16 mouse cellular contexts compared by ENCODE assay signal in genomic region chr3:82271965-82272364, GRCm38 (mm10).
"Had no signal": no experiment of that assay in that cellular context is flagged by ENCODE, and none has a peak within 500 bp of the region (broad histone marks: within the 10 kb centered on the region; RNA-seq: fewer than 3 reads in every experiment).

No protein-coding gene starts in this region.

- ATAC-seq: liver, embryonic 12.5 days; liver, postnatal 0 days; lung, postnatal 0 days; midbrain, embryonic 13.5 days; midbrain, embryonic 15.5 days; midbrain, embryonic 16.5 days had no signal

- DNase-seq: left cerebral cortex, postnatal 4 days; liver; liver, embryonic 13.5 days; liver, postnatal 0 days; lung, adult 18-20 months; lung, adult 2 months; lung, embryonic 14.5 days; lung, postnatal 14 days; lung, postnatal 36 days; lung, postnatal 4 days; midbrain, embryonic 14.5 days had no signal
